Mouse (Mus musculus): ENCODE measurements around the gene Bcl2l15.
"Not testable (repeated sequence)": the region's sequence is repeated elsewhere in the genome, so short reads cannot be mapped to it uniquely, and the experiment has no call there.

The Bcl2l15 gene

DNA sequence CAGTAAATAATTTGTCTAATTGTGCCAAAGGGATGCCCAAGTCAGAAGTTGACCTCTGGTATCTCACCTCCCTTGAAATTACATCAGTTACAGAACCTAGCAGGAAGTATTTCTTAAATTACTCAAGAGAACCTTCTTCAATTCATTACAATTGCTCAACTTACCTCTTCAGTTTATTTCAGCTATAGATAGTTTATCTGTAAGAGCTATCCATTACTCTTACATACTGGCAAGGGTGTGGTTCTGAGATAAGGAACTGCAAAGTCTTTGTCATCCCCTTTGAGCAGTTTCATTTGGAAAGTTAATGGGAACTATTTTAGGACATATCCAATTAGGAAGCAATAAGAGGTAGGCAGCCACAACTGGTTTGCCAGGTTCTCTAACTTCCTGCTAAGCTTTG, at the start of gene Bcl2l15:
Gene Bcl2l15 (plus strand): TSS at position 176 of the 400 bp plus-strand sequence.
- no peak for DNase-seq (ENCODE audit: low spot score)

DNA sequence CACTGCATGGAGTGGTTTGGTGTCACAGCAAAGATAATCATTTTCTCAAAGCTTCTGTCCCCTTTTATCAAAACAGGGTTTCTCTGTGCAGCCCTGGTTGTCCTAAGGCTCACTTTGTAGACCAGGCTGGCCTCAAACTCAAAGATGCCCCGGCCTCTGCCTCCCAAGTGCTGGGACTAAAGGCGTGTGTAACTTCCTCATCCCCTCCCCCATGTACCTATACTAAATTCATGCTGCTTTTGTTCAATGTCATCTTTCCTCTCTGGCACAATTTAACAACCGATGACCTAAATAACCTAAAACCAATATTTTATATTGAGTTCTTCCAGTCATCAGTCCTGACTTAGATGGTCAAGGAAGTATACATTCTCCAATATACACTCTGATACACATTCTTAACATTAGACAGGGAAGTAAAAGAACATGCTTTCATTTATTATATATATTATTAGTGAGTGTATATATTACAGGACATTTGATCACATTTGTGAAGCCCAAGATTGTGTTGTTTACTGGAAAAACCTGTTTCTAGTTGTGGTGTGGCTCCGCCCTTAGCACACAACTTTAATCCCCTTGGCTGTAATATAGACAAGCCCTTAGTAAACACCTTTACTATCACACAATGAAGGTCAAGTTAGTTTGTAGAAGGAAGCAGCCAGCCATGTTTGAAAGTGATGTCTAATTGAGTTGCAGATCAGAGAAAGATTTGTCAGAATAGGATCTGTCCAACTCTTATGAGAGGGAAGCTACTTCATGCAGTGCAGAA, 49.4 kb upstream of the Bcl2l15 start:
- DNase-seq (ENCODE audit: low spot score): no peak

DNA sequence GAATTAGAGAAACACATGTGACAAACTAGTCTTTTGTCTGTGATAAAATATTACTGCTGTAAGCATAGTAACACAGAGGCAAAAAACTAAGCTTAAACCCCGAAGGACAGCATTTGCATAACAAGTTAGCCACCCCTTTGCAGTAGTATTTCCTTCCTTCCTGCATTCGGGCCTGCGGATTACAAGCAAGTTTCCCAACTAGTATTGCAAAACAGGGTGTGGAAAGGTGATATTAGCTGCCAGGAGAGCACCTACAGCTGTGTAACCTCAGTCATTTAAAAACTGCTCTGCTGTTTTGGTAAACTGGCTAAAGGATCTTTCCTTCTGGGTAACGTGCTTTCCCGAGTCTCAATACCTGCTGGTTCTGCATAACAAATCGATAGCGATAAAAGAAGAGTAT, 45.2 kb upstream of the Bcl2l15 start:
- DNase-seq (ENCODE audit: low spot score): no peak

DNA sequence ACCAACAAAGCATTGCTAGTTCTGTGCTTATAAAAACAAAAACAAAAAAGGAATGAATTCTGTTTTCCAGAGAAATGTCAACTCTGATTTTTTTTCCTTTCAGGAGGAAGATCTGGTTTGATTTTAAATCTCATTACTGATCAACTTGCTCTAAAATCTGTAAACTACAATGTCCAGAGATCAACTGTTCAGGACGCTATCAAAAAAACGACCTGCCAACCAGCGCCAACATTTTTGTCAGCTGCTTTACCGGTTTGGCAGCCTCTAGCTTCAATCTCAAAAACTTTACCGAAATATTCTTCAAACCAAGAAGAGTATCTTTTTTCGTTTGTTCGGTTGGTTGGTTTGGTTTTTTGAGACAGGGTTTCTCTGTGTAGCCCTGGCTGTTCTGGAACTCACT, 43.3 kb upstream of the Bcl2l15 start:
- DNase-seq (ENCODE audit: low spot score): no peak

DNA sequence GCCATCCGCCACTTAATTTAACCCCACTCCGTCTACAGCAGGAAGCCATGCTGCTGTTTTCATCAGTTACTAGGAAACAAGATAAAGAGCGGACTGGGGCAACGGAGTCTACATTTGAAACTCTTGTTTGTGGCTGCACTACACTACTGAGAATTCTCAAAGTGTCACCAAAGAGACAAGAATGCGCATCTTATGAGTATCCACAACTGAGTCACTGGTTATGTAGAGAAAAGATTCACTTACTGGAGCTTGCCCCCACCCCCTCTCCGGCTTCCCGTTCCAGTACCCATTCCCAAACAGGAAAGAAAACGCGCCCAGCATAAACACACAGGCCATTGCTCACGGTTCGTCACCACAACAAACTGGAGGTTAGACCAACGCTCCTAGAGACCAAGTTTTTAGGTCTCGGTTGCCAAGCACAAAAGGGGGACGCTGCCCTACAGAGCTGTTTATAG, 42.5 kb upstream of the Bcl2l15 start:
- no peak for DNase-seq (ENCODE audit: low spot score)

DNA sequence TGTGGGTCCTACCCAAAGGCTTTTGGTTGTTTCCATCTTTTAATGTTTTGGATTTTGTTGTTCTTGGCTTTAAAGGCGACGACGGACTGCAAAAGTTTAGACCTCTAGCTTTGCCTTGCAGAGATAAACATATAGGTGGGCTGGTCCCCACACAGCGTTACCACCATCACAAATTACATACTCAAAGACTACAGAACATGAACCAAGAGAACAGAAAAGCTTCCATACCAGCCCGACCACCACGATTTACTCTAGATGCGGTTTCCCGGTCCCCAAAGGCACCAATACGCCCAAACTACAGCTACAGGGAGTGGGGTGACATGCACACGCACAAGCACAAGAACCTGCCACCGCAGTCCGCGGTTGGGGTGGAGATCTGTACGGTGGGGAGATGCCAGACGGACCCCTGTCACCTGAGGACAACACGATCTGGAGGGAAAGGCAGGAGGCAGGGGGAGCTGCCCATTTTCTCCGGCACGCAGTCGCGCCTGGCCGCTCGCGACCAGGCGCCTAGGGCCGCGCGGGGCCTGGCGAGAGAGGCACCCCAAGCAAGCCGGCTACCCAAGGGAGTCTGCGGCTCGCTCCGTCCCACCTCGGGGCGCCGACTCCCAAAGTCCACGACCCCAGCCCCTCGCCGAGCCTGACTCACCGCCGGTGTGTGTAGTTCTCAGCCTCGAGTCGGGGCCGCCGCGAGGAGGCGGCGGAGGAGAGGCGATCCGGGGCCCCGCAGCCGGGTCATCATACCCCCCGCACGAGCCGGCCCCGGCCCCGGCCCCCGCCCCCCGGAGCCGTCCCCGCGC, 41.9 kb upstream of the Bcl2l15 start:
- peak; percentile 49 for DNase-seq (ENCODE audit: low spot score)

DNA sequence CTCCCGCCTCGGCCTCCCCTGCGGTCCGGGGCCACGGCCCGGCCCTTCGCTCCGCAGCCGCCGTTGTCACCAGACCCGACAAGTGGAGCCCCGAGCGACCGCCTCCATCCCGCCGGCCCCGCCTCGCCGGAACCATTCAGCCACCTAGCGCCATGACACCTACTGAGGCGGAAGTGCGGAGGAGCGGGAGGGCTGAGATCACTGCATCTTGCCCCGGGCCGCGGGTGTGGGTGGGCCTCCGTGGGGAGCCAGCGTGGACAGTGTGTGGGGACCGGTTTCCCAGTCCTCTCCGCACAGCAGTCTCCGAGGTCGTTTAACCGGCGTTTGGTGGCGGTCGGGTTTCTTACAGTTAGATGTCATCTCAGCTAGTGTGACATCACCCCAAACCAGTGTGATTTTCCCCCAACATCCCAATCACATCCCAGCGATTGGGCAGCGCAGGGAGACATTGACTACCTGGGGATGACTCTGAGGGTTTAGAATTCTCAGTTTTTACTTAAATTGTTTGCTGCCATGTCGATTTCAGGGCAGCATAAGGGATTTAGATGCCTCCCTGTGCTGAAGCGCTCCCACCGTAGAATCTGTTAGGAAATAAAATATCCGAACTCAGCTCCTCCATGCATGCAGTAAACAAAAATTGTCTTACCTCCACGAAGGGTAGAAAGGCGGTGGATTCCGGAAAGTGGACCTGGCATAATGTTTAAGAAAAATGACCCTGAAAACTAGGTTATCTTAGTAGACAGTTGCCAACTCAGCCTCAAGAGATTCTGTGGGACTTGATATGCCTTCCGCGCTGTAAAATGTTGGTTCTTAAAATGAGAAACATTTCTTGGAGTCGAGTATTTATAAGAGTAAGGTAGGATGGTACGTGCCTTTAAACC, 40.9 kb upstream of the Bcl2l15 start, which contains the start of gene Hipk1:
Gene Hipk1 (minus strand): TSS at position 334 of the 881 bp plus-strand sequence.
- DNase-seq (ENCODE audit: low spot score): peak; percentile 86

DNA sequence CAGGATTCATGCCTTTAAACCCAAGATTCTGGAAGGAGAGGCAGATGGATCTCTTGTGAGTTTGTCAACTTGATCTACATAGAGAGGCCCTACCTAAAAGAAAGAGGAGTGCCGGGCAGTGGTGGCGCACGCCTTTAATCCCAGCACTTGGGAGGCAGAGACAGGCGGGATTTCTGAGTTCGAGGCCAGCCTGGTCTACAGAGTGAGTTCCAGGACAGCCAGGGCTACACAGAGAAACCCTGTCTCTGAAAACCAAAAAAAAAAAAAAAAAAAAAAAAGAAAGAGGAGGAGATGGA, 40.3 kb upstream of the Bcl2l15 start:
- not testable (repeated sequence) for DNase-seq (ENCODE audit: low spot score)

DNA sequence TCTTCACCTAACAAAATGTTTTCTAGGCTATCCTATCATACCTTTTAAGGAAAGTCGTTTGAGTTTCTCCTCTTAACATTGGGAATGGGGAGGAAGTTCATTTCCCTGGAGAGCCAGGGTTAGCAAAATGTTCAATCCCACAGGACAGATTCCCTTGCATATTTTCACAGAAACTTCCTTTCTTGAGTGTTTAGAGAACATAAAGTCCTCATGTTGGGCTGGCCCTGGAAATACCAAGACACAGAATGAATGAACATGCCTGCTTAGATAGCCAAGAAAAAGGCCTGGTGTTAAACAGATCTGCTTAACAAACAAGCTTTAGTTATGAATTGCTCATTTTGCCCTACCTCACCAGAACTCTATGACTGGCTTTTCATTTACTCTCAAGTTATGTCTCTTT, 39.8 kb upstream of the Bcl2l15 start:
- DNase-seq (ENCODE audit: low spot score): no peak

DNA sequence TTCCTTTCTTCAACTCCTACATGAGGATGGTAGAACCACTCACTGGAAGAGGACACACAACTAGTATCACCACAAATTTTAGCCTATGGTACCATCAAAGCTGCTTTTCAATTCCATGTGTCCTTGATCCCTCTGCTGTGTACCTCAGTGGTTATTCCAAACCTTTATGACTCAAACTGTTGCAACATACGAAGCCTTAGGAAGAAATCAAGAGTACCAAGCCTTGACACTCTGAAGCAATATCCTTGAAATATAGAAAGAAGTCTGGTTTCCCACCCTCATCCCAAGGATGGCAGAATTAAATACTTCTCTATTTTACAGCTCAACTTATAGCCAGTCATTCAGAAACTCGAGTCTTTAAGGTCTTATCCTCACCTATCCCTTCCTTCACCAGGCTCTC, 36.0 kb upstream of the Bcl2l15 start:
- DNase-seq (ENCODE audit: low spot score): no peak

DNA sequence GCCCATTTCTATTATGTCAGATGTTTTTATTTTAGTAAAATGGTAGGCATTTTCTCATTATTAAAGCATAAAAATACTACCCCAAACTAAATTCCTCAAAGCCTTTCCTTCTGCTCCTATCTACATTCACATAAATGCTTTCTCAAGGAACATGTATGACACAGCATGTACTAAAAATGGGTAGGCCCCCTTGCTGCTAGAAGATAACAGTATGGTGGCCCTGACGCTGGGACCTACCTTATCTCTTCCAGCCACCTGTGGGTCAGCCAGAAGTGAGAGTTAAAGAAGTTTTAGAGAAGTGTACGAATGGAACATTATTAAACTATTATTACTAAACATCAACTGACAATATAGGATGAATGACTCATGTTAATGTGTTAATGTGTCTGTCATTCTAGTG, 32.9 kb upstream of the Bcl2l15 start:
- no peak for DNase-seq (ENCODE audit: low spot score)

DNA sequence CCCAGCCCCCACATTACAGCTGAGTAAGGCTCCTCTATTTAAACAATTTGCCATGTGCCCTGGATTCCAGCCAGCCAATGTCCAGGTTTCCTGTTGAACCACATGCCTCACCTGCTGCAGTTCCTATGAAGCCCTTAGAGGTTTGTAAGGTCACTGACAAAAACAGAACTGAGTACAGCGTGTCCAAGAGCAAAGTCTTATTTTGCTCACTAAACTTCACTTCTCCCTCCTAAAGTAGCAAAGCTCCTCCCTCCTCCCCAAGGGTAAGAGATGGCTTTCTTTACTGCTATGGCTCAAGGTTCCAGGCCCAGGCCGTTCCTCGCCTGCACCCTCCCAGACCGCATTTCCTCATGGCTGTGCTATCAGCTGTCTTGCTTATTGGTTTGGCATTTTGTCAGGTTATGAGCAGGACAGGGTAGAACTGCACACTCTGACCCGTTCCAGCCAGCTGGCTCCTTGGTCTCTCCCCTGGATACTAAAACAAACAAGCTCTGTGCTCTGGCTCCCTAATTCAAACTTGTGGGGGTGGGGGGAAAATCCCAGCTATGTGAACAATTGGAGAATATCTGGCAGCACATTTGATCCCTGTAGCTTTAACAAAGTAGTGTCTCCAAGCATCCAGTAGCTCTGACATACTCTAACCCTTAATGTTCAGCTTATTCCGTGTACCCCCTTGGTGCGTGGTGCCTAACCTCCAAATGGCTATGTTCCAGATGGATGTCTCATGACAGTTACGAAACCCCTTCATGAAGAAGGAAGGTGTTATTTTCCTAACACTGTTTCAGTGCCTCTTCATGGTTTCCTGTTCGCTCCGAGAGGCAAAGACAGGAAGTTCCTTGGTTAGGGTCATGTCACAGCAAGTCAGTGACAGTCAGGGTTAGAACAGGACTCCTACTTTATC, 30.5 kb upstream of the Bcl2l15 start:
- peak; percentile 47 for DNase-seq (ENCODE audit: low spot score)

DNA sequence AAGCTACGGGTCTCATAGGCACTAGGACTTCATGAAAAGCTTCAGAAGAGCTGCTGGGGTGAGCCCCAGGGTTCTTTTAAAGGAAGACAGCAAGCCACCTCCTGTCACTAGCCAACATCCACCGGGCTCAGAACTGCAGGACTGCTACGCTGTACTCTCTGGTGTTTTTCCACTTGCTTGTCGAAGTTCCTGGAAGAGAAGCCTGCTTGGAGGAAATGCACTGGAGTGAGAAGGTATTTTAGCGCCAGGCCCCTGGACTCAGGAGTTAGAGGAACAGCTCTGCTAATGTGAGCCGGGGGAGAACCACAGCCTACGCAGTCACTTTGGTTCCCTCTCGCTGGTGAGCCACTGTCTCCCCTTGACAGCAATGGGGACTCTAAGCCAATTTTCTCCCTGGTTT, 29.5 kb upstream of the Bcl2l15 start:
- no peak for DNase-seq (ENCODE audit: low spot score)

DNA sequence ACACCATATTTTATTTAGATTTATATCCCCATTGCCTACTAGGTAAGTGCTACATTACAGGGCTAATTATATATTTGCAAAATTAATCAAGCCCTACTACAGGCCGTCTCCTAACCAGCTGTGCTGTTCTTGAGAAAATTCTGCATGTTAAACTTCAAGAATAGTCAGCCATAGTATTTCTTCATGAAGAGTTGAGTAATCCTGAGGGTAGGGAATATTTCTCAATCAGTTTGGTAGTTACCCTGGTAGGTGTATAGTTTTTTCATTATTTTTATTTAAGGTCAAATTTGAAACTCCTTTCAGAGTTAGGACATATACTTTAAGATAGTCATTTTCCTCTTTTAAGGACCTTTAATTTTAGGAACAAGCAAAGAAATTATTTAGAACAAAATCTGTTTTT, 26.7 kb upstream of the Bcl2l15 start:
- DNase-seq (ENCODE audit: low spot score): no peak

DNA sequence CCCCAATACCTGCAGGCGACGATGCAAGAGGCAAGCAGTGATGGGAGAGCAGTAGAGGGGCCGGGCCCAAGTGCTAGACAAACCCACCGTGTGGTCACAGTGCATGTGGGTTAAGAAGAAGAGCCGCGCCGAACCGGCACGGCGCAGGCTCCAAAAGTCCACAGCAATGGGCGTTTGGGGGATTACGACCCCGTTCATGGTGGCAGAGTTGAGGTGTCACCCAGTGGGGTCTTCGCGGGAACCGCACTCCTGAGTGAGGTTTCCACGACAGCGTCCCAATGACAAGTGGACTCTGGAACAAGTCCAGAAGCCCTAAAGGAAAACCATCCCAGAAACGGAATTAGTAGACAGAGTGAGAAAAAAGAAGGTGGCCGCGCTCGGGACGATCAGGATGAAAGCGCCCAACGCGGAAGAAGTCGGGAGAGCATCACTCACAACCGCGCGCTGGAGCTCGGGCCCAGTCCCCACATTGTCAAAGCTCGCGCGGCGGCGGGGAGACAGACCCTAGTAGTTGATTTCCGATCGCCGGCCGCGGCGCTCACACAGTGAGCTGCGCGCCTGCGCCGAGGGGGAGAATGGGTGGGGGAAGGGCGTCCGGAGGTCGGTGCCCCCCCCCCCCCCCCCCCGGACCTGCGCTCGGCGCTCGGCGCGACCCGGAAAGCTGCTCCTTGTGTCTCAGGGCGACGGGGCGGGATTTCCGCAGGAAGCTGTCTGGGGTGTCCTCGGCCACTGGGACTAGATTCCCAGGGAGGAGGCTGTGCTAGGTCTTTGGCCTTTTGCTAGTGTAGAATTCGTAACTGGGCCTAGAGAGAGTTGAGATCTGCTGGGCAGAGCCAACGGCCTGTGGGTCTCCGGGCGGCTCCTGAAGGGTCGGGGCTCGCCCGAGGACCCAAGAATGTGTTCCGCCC, 23.3 kb upstream of the Bcl2l15 start, which contains the start of the genes Dclre1b, Ap4b1 and Gm43064:
Gene Dclre1b (minus strand): TSS at position 554 of the 908 bp plus-strand sequence.
Gene Ap4b1 (plus strand): TSS at position 630 of the 908 bp plus-strand sequence.
Gene Gm43064 (plus strand): TSS at position 683 of the 908 bp plus-strand sequence.
- DNase-seq (ENCODE audit: low spot score): peak; percentile 89

DNA sequence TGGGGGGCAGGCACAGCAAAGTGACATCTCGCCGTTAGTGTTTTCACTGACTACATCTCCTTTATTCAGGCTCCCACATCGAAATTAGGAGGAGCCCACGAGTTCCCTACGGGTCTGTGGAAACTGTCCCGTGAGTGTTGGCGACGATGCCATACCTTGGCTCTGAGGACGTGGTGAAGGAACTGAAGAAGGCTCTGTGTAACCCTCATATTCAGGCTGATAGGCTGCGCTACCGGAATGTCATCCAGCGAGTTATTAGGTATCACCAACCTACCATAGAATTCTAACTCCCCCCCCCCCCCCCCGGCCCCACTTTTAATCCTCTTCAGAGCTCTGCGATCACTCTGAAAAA, 22.6 kb upstream of the Bcl2l15 start:
- DNase-seq (ENCODE audit: low spot score): no peak

DNA sequence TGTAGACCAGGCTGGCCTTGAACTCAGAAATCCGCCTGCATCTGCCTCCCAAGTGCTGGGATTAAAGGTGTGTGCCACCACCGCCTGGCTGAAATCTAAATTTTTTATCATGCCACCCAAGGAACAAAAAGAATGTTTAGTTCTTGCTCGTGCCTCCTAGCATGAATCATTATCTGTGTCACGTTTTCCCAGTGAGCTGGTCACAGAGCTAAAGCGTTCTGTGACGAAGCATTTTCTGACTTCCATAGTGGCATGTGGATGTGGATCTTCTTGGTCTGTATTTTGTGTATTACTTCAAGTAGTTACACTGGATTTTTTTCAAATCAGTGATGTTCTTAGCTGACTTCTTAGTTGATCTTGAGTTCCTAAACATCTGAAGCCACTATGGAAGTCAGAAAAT, 21.4 kb upstream of the Bcl2l15 start:
- no peak for DNase-seq (ENCODE audit: low spot score)

DNA sequence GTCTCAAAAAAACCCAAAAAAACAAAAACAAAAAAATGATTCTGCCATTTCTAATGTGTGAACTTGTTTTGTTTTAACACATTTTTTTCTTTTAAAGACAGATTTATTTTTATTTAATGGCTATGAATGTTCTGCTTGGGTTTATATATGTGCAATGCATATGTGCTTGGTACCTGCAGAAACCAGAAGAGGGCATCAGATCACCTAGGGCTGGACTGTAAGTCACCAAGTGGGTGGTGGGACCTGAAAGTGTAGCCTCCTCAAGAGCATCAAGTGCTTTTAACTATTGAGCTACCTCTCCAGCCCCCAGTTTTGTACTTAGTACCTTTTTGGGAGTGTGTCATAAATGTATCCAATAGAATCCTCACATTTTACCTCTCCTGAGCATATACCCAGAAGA, 4.9 kb upstream of the Bcl2l15 start:
- no peak for DNase-seq (ENCODE audit: low spot score)

DNA sequence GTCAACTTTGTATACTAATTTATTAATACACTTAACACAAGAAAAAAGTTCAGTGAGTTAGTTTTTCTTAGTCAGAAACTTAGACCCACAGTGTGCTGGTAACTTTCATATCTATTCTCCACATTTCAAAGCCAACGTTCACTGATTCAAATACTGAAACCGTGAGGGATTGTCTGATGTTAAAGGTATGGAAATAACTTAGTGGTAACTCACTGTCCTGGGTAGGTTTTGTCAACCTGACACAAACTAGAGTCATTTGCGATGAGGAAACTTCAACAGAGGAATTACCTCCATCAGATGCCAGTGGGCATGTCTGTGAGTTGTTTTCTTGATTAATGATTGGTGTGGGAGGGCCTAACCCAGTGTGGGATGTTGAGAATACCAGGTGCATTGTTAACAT, 3.4 kb upstream of the Bcl2l15 start:
- no peak for DNase-seq (ENCODE audit: low spot score)

DNA sequence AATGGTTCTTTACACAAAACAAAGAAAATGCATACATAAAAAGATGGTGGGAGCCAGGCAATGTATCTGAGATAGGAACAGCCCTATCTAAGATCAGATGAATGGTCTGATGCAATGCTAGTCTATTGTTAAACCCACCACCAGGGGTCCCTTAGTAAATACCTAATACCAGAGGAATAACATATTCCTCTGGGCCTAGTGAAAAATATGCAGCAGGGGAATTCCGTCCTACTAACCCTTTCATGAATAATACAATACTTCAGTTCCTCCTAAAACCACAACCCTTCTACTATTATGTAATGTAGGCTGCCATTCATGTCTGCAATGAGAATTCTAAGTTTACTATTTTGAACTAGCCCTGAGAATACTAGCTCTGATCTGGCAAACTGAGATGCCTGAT, 1.7 kb upstream of the Bcl2l15 start:
- DNase-seq (ENCODE audit: low spot score): not testable (repeated sequence)

Measured in urinary bladder, postnatal 25 days (tissue).